Mouse (Mus musculus) retina, embryonic 14.5 days (tissue): ENCODE results near the gene Fam193b.
"Not testable (repeated sequence)": the region's sequence is repeated elsewhere in the genome, so short reads cannot be mapped to it uniquely, and the experiment has no call there.

Experiments used
- DNase-seq: peaks from one replicate; pipeline ENCODE4 v3.0.0-alpha.2; 2015; ENCODE audit warnings: low spot score

Fam193b gene

DNA sequence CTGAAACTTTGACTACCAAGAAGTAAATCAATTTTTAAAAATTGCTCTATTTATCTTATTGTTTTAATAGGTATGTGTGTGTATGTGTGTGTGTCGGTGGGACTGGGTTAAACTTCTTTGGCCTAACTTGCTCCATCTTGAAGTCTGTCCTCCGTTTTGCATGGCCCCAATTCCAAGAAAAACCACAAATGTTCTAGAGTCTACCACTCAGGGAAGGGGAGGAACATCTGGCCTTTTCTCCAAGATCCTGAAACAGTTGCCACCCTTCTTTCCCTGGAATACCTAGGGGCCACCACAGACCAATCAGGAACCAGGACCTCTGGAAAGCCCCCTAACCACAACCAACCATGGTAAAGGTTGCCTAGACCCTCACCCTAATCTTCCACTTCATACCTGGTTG, 1.1 kb upstream of the Fam193b start:
- DNase-seq: no peak

DNA sequence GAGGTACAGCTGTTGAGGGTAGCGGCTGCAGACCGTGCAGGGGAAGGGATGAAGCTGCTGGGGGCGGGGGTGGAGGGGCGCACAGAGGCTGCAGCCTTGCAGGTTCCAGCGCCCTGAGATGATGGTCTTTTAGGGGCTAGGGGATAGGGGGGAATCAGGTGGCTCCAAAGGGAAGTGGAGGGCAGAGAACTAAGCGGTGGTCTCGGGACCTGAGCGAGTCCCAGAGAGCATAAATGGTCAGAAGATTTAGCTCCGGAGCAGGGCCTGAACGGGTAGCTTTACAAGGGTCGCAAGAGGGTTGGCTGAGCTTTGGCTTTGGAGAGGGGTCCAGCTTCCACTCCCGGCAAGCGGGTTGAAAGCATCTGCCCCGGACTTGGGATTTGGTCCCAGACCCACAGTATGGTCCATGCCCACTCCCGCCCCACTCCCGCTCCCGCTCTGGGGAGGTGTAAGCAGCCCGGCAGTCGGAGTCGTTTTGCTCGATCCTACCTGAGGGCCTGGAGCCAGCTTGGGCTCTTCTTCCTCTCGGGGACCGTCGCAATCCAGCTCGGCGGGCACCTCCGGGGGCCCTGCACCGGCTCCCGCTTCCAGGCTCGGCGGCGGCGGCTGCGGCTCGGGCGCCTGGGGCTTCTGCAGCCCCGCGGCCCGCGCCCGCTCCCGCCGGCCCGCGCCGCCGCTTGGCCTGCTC, 490 bp downstream of the Fam193b start:
- DNase-seq: peak; percentile 44

DNA sequence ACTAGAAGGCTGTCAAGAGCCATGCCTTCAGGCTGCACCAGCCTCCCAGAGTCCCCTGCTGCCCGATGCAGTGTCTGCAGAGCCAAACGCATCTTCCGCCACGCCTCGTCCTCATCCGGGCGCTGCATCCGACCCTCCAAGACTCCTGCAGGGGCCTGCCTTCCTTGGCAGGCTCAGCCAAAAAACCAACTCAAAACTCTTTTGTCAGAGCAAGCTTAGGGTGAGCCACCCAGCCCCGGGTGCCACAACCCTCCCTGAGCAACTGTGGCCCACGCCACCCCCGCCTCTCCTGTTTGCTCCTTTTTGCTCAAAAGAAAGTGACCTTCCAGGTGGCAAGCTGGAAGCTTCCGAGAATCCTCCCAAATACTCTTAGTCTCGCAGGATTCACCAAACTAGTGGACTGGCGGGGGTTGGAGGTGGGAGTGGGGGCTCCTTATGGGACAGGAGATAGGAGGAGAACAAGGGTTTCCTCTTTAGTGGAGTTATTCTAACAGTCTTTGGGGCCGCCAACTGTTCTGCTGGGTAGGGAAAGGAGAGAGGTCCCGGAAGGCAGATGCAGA, 1.1 kb downstream of the Fam193b start:
- DNase-seq: peak; percentile 43

GRCm38 (mm10) chr13:55568524-55568923, 2.4 kb downstream of the Fam193b start:
- not testable (repeated sequence) for DNase-seq

GRCm38 (mm10) chr13:55567949-55568348, 3.0 kb downstream of the Fam193b start:
- DNase-seq: no peak

DNA sequence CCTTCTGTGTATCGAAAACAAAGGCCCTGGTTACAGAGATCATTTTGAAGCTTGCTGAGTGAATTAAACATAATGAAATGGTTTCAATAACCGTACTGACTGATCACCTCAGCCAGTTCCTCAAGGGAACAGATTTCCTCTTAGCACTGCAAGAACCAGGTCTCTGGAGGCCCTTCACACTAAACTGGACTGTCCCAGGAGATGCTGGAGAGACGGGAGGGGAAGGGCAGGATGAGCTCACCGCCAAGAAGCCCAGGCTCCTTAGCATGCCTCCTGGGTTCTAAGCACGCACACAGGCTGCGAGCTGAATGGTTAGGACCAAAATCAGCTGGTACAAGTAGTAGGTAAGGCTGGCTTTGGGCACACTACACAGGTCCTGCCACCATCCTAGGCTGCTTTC, 3.9 kb downstream of the Fam193b start:
- no peak for DNase-seq

GRCm38 (mm10) chr13:55563266-55563879, 7.5 kb downstream of the Fam193b start:
- no peak for DNase-seq

DNA sequence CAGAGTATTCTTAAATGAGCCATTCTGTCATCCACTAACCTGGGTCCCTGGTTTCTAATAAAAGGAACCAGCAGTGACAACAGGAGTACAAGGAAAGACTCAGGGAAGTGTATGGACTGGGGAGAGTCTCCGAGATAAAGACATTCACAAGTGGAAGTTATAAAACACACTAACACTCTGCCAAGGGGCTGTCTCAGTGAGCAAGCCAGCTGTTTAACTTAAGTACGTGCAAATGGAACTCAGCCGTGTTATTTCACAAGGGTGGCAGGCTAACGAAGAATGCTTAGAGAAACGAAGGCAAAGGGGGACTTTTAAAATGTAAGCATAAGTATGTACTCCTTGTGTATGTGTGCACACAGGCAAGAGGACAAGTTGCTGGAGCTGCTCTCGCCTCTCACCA, 13.4 kb downstream of the Fam193b start:
- DNase-seq: no peak

DNA sequence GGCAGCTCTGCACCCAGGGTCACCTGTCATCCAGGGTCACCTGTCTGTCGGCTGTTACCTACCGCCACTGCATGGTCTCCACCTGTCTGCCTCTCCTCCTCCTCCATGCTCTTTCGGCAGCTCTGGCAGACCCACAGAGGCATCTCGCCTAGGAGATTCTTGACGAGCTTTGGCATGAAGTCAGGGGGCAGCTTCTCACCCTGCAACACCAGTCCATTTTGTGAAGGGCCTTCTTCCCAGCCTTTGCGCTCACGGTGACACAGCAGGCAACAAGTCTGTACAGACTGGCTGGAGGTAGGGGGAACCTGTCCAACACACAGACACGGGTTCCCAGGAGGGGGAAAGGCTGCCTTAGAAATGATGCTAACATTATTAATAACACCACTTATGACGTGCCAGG, 15.0 kb downstream of the Fam193b start:
- no peak for DNase-seq

- no peak for DNase-seq
Measured at GRCm38 (mm10) chr13:55549061-55549460, 21.9 kb downstream of the Fam193b start.

- no peak for DNase-seq
Measured at GRCm38 (mm10) chr13:55548426-55548825, 22.5 kb downstream of the Fam193b start.

- DNase-seq: no peak
Measured at GRCm38 (mm10) chr13:55547916-55548315, 23.0 kb downstream of the Fam193b start.

DNA sequence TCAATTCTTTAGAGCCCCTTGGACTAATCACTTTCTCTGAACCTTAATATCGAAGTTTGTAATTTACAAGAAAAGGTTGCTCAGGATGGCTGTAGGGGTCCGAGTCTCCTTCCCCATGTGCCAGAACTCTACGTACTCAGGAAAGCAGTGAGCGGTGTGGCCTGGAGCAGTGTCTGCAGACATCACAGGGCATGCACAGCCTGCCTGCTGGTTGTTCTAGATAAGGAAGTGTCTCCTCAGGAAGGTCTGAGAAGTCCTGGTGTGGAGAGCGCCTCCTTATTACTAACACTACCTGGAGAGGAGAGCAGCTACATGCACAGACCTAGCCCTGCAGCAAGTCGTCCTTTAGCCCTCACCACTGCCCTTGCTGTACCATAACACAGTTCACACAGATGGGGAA, 26.1 kb downstream of the Fam193b start:
- DNase-seq: no peak

GRCm38 (mm10) chr13:55543447-55543846, 27.5 kb downstream of the Fam193b start:
- DNase-seq: no peak

- no peak for DNase-seq
Measured at GRCm38 (mm10) chr13:55542891-55543290, 28.0 kb downstream of the Fam193b start.

GRCm38 (mm10) chr13:55540933-55541332, 30.0 kb downstream of the Fam193b start:
- no peak for DNase-seq

- DNase-seq: peak; percentile 99
Measured at GRCm38 (mm10) chr13:55536194-55537175, 34.4 kb downstream of the Fam193b start, which contains the start of gene Ddx41. Gene Ddx41 (minus strand): TSS chr13:55536658.

DNA sequence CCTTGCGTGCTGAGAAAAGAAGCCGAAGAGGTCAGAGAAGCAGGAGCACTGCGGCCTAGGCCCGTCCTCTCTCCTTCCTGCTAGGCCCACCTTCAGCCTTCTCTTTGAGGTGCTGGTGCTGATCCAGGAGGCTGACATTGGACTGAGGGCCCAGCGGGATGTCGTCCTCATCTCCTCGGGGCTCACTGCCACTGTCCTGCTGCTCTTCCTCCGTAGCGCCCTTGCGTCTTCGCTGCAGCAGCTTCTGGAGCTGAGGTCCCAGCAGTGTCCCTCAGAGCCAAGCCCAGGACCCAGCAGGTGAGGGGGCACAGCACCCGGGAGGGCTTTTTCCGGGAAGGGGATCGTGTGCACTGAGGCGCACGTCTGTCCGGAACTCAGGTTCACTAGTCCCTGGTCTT, 35.1 kb downstream of the Fam193b start:
- DNase-seq: no peak

DNA sequence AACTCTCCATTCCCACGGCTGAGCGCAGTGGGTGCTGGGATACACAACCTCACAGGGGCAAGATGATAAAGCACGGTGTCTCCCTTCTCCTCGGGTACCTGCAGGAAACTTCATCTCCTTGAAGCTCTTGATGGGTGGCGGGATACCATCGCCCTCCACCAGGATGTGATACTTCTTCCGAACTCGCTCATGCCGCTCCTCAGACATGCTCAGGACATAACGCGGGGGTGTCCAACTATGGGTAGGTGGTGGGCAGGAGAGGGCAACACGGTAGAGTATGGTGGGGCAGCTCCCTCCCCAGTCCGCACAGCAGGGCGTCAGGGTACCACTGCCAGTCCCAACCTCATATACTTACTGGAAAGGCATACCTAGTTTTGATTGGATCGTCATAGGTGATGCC, 35.7 kb downstream of the Fam193b start:
- no peak for DNase-seq

GRCm38 (mm10) chr13:55529198-55529915, 41.6 kb downstream of the Fam193b start, which contains the start of gene Dok3:
Gene Dok3 (minus strand): TSS chr13:55529296.
- DNase-seq: no peak
